Mouse (Mus musculus): ENCODE data around the gene Mon1a.

The Mon1a gene

GRCm38 (mm10) chr9:107887804-107888266, at the start of gene Mon1a:
Gene Mon1a, plus strand, starts transcription at chr9:107888151.
- DNase-seq (ENCODE audit: inconsistent age in 2 of 2, low spot score in 1 of 2) = peak; percentile 95 to 97

GRCm38 (mm10) chr9:107838869-107839268, 49.1 kb upstream of the Mon1a start:
- DNase-seq (ENCODE audit: inconsistent age in 2 of 2, low spot score in 1 of 2) = no peak

- no peak for DNase-seq (ENCODE audit: inconsistent age in 2 of 2, low spot score in 1 of 2)
Observed at GRCm38 (mm10) chr9:107842709-107843108, 45.2 kb upstream of the Mon1a start.

- DNase-seq (ENCODE audit: inconsistent age in 2 of 2, low spot score in 1 of 2) = no peak
Observed at GRCm38 (mm10) chr9:107848922-107849321, 39.0 kb upstream of the Mon1a start.

GRCm38 (mm10) chr9:107858343-107858742, 29.6 kb upstream of the Mon1a start:
- DNase-seq (ENCODE audit: inconsistent age in 2 of 2, low spot score in 1 of 2) = no peak

- DNase-seq (ENCODE audit: inconsistent age in 2 of 2, low spot score in 1 of 2) = no peak
Observed at GRCm38 (mm10) chr9:107864493-107864892, 23.5 kb upstream of the Mon1a start.

GRCm38 (mm10) chr9:107866081-107866480, 21.9 kb upstream of the Mon1a start:
- no peak for DNase-seq (ENCODE audit: inconsistent age in 2 of 2, low spot score in 1 of 2)

GRCm38 (mm10) chr9:107872350-107873098, 15.4 kb upstream of the Mon1a start:
- DNase-seq (ENCODE audit: inconsistent age in 2 of 2, low spot score in 1 of 2) = peak; percentile 96 to 97

- no peak for DNase-seq (ENCODE audit: inconsistent age in 2 of 2, low spot score in 1 of 2)
Observed at GRCm38 (mm10) chr9:107873137-107873536, 14.8 kb upstream of the Mon1a start, which contains the start of gene Rbm6. Gene Rbm6, minus strand, starts transcription at chr9:107873237.

GRCm38 (mm10) chr9:107880411-107880810, 7.5 kb upstream of the Mon1a start:
- no peak for DNase-seq (ENCODE audit: inconsistent age in 2 of 2, low spot score in 1 of 2)

GRCm38 (mm10) chr9:107888267-107888850, 408 bp downstream of the Mon1a start:
- peak; percentile 40 to 76 for DNase-seq (ENCODE audit: inconsistent age in 2 of 2, low spot score in 1 of 2)

- no peak for DNase-seq (ENCODE audit: inconsistent age in 2 of 2, low spot score in 1 of 2)
Observed at GRCm38 (mm10) chr9:107890260-107890659, 2.3 kb downstream of the Mon1a start.

- DNase-seq (ENCODE audit: inconsistent age in 2 of 2, low spot score in 1 of 2) = no peak
Observed at GRCm38 (mm10) chr9:107891023-107891422, 3.1 kb downstream of the Mon1a start.

- DNase-seq (ENCODE audit: inconsistent age in 2 of 2, low spot score in 1 of 2) = peak in 1 of 2 experiments; percentile 48
Observed at GRCm38 (mm10) chr9:107898563-107898962, 10.6 kb downstream of the Mon1a start.

GRCm38 (mm10) chr9:107899855-107900254, 11.9 kb downstream of the Mon1a start:
- no peak for DNase-seq (ENCODE audit: inconsistent age in 2 of 2, low spot score in 1 of 2)

- peak; percentile 73 to 89 for DNase-seq (ENCODE audit: inconsistent age in 2 of 2, low spot score in 1 of 2)
Observed at GRCm38 (mm10) chr9:107900840-107901626, 13.1 kb downstream of the Mon1a start.

GRCm38 (mm10) chr9:107901627-107901914, 13.6 kb downstream of the Mon1a start:
- no peak for DNase-seq (ENCODE audit: inconsistent age in 2 of 2, low spot score in 1 of 2)

- DNase-seq (ENCODE audit: inconsistent age in 2 of 2, low spot score in 1 of 2) = peak; percentile 85 to 96
Observed at GRCm38 (mm10) chr9:107904726-107905125, 16.8 kb downstream of the Mon1a start.

GRCm38 (mm10) chr9:107906252-107906966, 18.5 kb downstream of the Mon1a start, which contains the start of gene Mst1r:
Gene Mst1r, plus strand, starts transcription at chr9:107906873.
- peak; percentile 87 to 93 for DNase-seq (ENCODE audit: inconsistent age in 2 of 2, low spot score in 1 of 2)

GRCm38 (mm10) chr9:107906967-107907800, 19.2 kb downstream of the Mon1a start:
- peak in 1 of 2 experiments; percentile 75 for DNase-seq (ENCODE audit: inconsistent age in 2 of 2, low spot score in 1 of 2)

Measured in adrenal gland, adult (tissue).